ENCODE assay signal across 29 mouse cellular contexts in genomic region chr16:28630771-28631484, GRCm38 (mm10).
DNase-seq lines count a peak whose midpoint lies in the region; ATAC-seq lines count a peak whose summit lies in the region.
"Had no signal": no experiment of that assay in that cellular context is flagged by ENCODE, and none has a peak within 500 bp of the region (broad histone marks: within the 10 kb centered on the region; RNA-seq: fewer than 3 reads in every experiment).

No protein-coding gene starts in this region.

- WGBS in forebrain, embryonic 15.5 days = 58% methylated on average over 11 of the region's 11 CpGs
- WGBS in forebrain, embryonic 10.5 days = 91% methylated on average over 11 of the region's 11 CpGs
- WGBS in heart, embryonic 12.5 days = 79% methylated on average over 11 of the region's 11 CpGs
- WGBS in hindbrain, embryonic 16.5 days = 63% methylated on average over 11 of the region's 11 CpGs
- 81% methylated on average over 11 of the region's 11 CpGs for WGBS in hindbrain, embryonic 12.5 days

- H3K36me3 ChIP-seq in forebrain, embryonic 15.5 days = no peaks in the 10 kb centered on the region
- H3K36me3 ChIP-seq in forebrain, embryonic 10.5 days (replicated peaks) = no peaks in the 10 kb centered on the region
- H3K36me3 ChIP-seq in heart, embryonic 12.5 days = no peaks in the 10 kb centered on the region
- no peaks in the 10 kb centered on the region for H3K36me3 ChIP-seq in hindbrain, embryonic 16.5 days (ENCODE audit: control insufficient read depth, insufficient read depth, low read length)
- H3K36me3 ChIP-seq in hindbrain, embryonic 12.5 days = no peaks in the 10 kb centered on the region
- H3K36me3 ChIP-seq: embryonic facial prominence, embryonic 10.5 days; embryonic facial prominence, embryonic 15.5 days; limb, embryonic 12.5 days; liver, embryonic 15.5 days; lung, embryonic 15.5 days; midbrain, embryonic 10.5 days; midbrain, embryonic 15.5 days; neural tube, embryonic 15.5 days had no signal

- no peak for DNase-seq in forebrain, embryonic 10.5 days (ENCODE audit: extremely low spot score, low spot score)
- no peak for DNase-seq in heart, adult 9 months (ENCODE audit: low spot score in 2 of 2)
- DNase-seq in brain, adult 2 months (ENCODE audit: low read depth, low spot score) = peak; percentile 53
- no peak for DNase-seq in kidney, postnatal 14 days
- DNase-seq: adrenal gland, postnatal 10 days; cerebellum, adult 8-10 months; cerebellum, postnatal 25 days; heart, postnatal 4 days; kidney, adult 9 months; kidney, postnatal 10 days; layer of hippocampus, adult 9-11 months; retina, postnatal 1 day; spleen, adult 18-20 months; thymus, postnatal 4 days had no signal

- no peaks in the 10 kb centered on the region for H3K9me3 ChIP-seq in forebrain, embryonic 15.5 days
- H3K9me3 ChIP-seq in forebrain, embryonic 10.5 days = no peaks in the 10 kb centered on the region
- H3K9me3 ChIP-seq in heart, embryonic 12.5 days (replicated peaks) = no peaks in the 10 kb centered on the region
- H3K9me3 ChIP-seq in hindbrain, embryonic 16.5 days (ENCODE audit: control insufficient read depth, low read length) = no peaks in the 10 kb centered on the region
- no peaks in the 10 kb centered on the region for H3K9me3 ChIP-seq in hindbrain, embryonic 12.5 days (replicated peaks)
- H3K9me3 ChIP-seq: embryonic facial prominence, embryonic 10.5 days; embryonic facial prominence, embryonic 15.5 days; limb, embryonic 12.5 days; liver, embryonic 15.5 days; lung, embryonic 15.5 days; midbrain, embryonic 10.5 days; midbrain, embryonic 15.5 days; neural tube, embryonic 15.5 days had no signal

- H3K4me2 ChIP-seq in forebrain, embryonic 15.5 days (replicated peaks) = no peak overlapping the region
- H3K4me2 ChIP-seq in heart, embryonic 12.5 days = no peak overlapping the region
- H3K4me2 ChIP-seq in hindbrain, embryonic 16.5 days (ENCODE audit: low read length) = no peak overlapping the region
- H3K4me2 ChIP-seq in hindbrain, embryonic 12.5 days (replicated peaks) = no peak overlapping the region
- H3K4me2 ChIP-seq: embryonic facial prominence, embryonic 15.5 days; limb, embryonic 12.5 days; liver, embryonic 15.5 days; lung, embryonic 15.5 days; midbrain, embryonic 15.5 days; neural tube, embryonic 15.5 days had no signal

- no peak overlapping the region for H3K4me3 ChIP-seq in forebrain, embryonic 15.5 days
- H3K4me3 ChIP-seq in forebrain, embryonic 10.5 days = no peak overlapping the region
- H3K4me3 ChIP-seq in heart, embryonic 12.5 days = no peak overlapping the region
- H3K4me3 ChIP-seq in hindbrain, embryonic 16.5 days (ENCODE audit: low read length) = no peak overlapping the region
- H3K4me3 ChIP-seq in hindbrain, embryonic 12.5 days = no peak overlapping the region
- H3K4me3 ChIP-seq: embryonic facial prominence, embryonic 10.5 days; embryonic facial prominence, embryonic 15.5 days; limb, embryonic 12.5 days; liver, embryonic 15.5 days; lung, embryonic 15.5 days; midbrain, embryonic 10.5 days; midbrain, embryonic 15.5 days; neural tube, embryonic 15.5 days had no signal

- 0 out of 2 replicates have a peak, but pooled peaks have one; percentile 55 for ATAC-seq in forebrain, embryonic 15.5 days (replicated peaks)
- ATAC-seq in heart, embryonic 12.5 days (ENCODE audit: insufficient number of reproducible peaks, low FRiP score) = no peak
- peak; percentile 83 for ATAC-seq in hindbrain, embryonic 16.5 days
- ATAC-seq in hindbrain, embryonic 12.5 days (ENCODE audit: low FRiP score) = no peak
- ATAC-seq: intestine, postnatal 0 days; midbrain, embryonic 15.5 days; Patski had no signal

- no peaks in the 10 kb centered on the region for H3K27me3 ChIP-seq in forebrain, embryonic 15.5 days
- H3K27me3 ChIP-seq in forebrain, embryonic 10.5 days (ENCODE audit: poor library complexity, severe bottlenecking) = no peaks in the 10 kb centered on the region
- H3K27me3 ChIP-seq in heart, embryonic 12.5 days (replicated peaks) = no peaks in the 10 kb centered on the region
- no peaks in the 10 kb centered on the region for H3K27me3 ChIP-seq in hindbrain, embryonic 16.5 days (replicated peaks; ENCODE audit: control insufficient read depth, insufficient read depth, low read length)
- H3K27me3 ChIP-seq in hindbrain, embryonic 12.5 days = no peaks in the 10 kb centered on the region
- H3K27me3 ChIP-seq: embryonic facial prominence, embryonic 15.5 days; limb, embryonic 12.5 days; liver, embryonic 15.5 days; lung, embryonic 15.5 days; midbrain, embryonic 15.5 days; neural tube, embryonic 15.5 days had no signal

- H3K27ac ChIP-seq in forebrain, embryonic 15.5 days (replicated peaks) = no peak overlapping the region
- H3K27ac ChIP-seq in forebrain, embryonic 10.5 days = no peak overlapping the region
- H3K27ac ChIP-seq in heart, embryonic 12.5 days (ENCODE audit: poor library complexity, severe bottlenecking) = peak overlapping the region; percentile 34; the same call in 1 of the 2 replicates
- no peak overlapping the region for H3K27ac ChIP-seq in hindbrain, embryonic 16.5 days (ENCODE audit: low read depth, low read length)
- no peak overlapping the region for H3K27ac ChIP-seq in hindbrain, embryonic 12.5 days
- H3K27ac ChIP-seq: embryonic facial prominence, embryonic 10.5 days; embryonic facial prominence, embryonic 15.5 days; limb, embryonic 12.5 days; liver, embryonic 15.5 days; lung, embryonic 15.5 days; midbrain, embryonic 10.5 days; midbrain, embryonic 15.5 days; neural tube, embryonic 15.5 days; stomach, postnatal 0 days had no signal

- H3K4me1 ChIP-seq in forebrain, embryonic 15.5 days = no peaks in the 10 kb centered on the region
- no peaks in the 10 kb centered on the region; the same call in 1 of the 2 replicates for H3K4me1 ChIP-seq in forebrain, embryonic 10.5 days
- peaks cover 7% of the 10 kb centered on the region for H3K4me1 ChIP-seq in heart, embryonic 12.5 days (replicated peaks)
- H3K4me1 ChIP-seq in hindbrain, embryonic 16.5 days (ENCODE audit: control insufficient read depth, insufficient read depth, low read depth, low read length) = no peaks in the 10 kb centered on the region
- H3K4me1 ChIP-seq in hindbrain, embryonic 12.5 days = no peaks in the 10 kb centered on the region
- H3K4me1 ChIP-seq: embryonic facial prominence, embryonic 15.5 days; limb, embryonic 12.5 days; liver, embryonic 15.5 days; lung, embryonic 15.5 days; midbrain, embryonic 10.5 days; midbrain, embryonic 15.5 days; neural tube, embryonic 15.5 days had no signal

- H3K9ac ChIP-seq in forebrain, embryonic 15.5 days (replicated peaks) = no peak overlapping the region
- H3K9ac ChIP-seq in heart, embryonic 12.5 days = no peak overlapping the region
- H3K9ac ChIP-seq in hindbrain, embryonic 16.5 days (ENCODE audit: low read depth, low read length) = no peak overlapping the region
- H3K9ac ChIP-seq in hindbrain, embryonic 12.5 days = no peak overlapping the region
- H3K9ac ChIP-seq: embryonic facial prominence, embryonic 15.5 days; limb, embryonic 12.5 days; liver, embryonic 15.5 days; lung, embryonic 15.5 days; midbrain, embryonic 15.5 days; neural tube, embryonic 15.5 days had no signal

Comparison
In these comparisons a context has a peak if more than half of its experiments do, and no peak if none do; other contexts are left out.
1. ATAC-seq: peak in forebrain, embryonic 15.5 days (single experiment) and hindbrain, embryonic 16.5 days (single experiment); none in heart, embryonic 12.5 days (single experiment) and hindbrain, embryonic 12.5 days (single experiment).